Mouse (Mus musculus): ENCODE measurements around the gene Ogfod2.

- TF ChIP-seq CTCF (IDR thresholded peaks at IDR 0.05; ENCODE audit: low read depth) (no peak), EP300 (optimal IDR thresholded peaks at IDR 0.05) (no peak)
Observed at GRCm38 (mm10) chr5:124115990-124116845, 4.1 kb downstream of the Ogfod2 start, which contains the start of gene Arl6ip4.

Measured in stomach, postnatal 0 days (tissue).